In genomic region chr14:78537551-78537950, GRCm38 (mm10) we compare ENCODE assay signal across 8 mouse cellular contexts. TPM values are rescaled to one million over a fixed set of nuclear protein-coding genes. Genes with fewer than 3 reads are reported as not detected.
DNase-seq lines count a peak whose midpoint lies in the region; ATAC-seq and TF ChIP-seq lines count a peak whose summit lies in the region.

No protein-coding gene starts in this region.

- TF ChIP-seq CTCF in embryonic fibroblast, embryonic 13.5 days (IDR thresholded peaks at IDR 0.05; ENCODE audit: borderline replicate concordance, insufficient read depth, low read length), result no peak
- no peak for TF ChIP-seq CTCF in intestine, postnatal 0 days (IDR thresholded peaks at IDR 0.05; ENCODE audit: low read depth)

- 54% methylated on average over 6 of the region's 6 CpGs for WGBS in intestine, postnatal 0 days
- 56% methylated on average over 6 of the region's 6 CpGs for WGBS in liver, embryonic 15.5 days (ENCODE audit: insufficient replicate concordance)

- H3K27me3 ChIP-seq in intestine, postnatal 0 days (replicated peaks; ENCODE audit: control insufficient read depth, insufficient read depth, low read length), result no peaks in the 10 kb centered on the region
- no peaks in the 10 kb centered on the region for H3K27me3 ChIP-seq in liver, embryonic 15.5 days

- ATAC-seq in intestine, postnatal 0 days, result no peak
- ATAC-seq in liver, embryonic 15.5 days (ENCODE audit: insufficient read depth), result no peak
- ATAC-seq in megakaryocyte progenitor cell, adult 5-6 weeks (replicated peaks; ENCODE audit: poor library complexity), result no peak

- TF ChIP-seq POLR2A in embryonic fibroblast, embryonic 13.5 days (IDR thresholded peaks at IDR 0.05; ENCODE audit: low read depth, low read length), result no peak

- no peaks in the 10 kb centered on the region for H3K36me3 ChIP-seq in intestine, postnatal 0 days (ENCODE audit: control insufficient read depth, insufficient read depth)
- H3K36me3 ChIP-seq in liver, embryonic 15.5 days (replicated peaks), result no peaks in the 10 kb centered on the region

- peak overlapping the region; percentile 22 for H3K27ac ChIP-seq in embryonic fibroblast, embryonic 13.5 days (ENCODE audit: insufficient read depth, low read length)
- peak overlapping the region; percentile 92; the same call in 1 of the 2 replicates for H3K27ac ChIP-seq in intestine, postnatal 0 days (ENCODE audit: low read depth, low read length)
- H3K27ac ChIP-seq in liver, embryonic 15.5 days (replicated peaks), result 0 out of 2 replicates have a peak overlapping the region, but pooled peaks have one; percentile 89

- peak overlapping the region; percentile 83; the same call in 1 of the 2 replicates for H3K4me2 ChIP-seq in intestine, postnatal 0 days (replicated peaks; ENCODE audit: low read depth)
- peak overlapping the region; percentile 83 for H3K4me2 ChIP-seq in liver, embryonic 15.5 days

- DNase-seq in right cerebral cortex, adult 18-20 months, result peak; percentile 49
- DNase-seq in right cerebral cortex, postnatal 14 days, result no peak
- peak; percentile 53 for DNase-seq in telencephalon, adult 2 months (ENCODE audit: low read depth, low spot score)
- DNase-seq in embryo, embryonic 10 days (ENCODE audit: low spot score), result no peak

- H3K4me1 ChIP-seq in embryonic fibroblast, embryonic 13.5 days (ENCODE audit: control insufficient read depth, insufficient read depth, low read length), result peaks cover 4% of the 10 kb centered on the region
- 0 out of 2 replicates have a peak, but pooled peaks cover 3% of the 10 kb centered on the region for H3K4me1 ChIP-seq in intestine, postnatal 0 days (replicated peaks; ENCODE audit: control insufficient read depth, insufficient read depth, low read length)
- peaks cover 33% of the 10 kb centered on the region for H3K4me1 ChIP-seq in liver, embryonic 15.5 days (replicated peaks)

- no peak overlapping the region for H3K9ac ChIP-seq in intestine, postnatal 0 days (ENCODE audit: low read depth, low read length)
- no peak overlapping the region for H3K9ac ChIP-seq in liver, embryonic 15.5 days

- H3K4me3 ChIP-seq in embryonic fibroblast, embryonic 13.5 days (ENCODE audit: insufficient read depth, low read length), result no peak overlapping the region
- no peak overlapping the region for H3K4me3 ChIP-seq in intestine, postnatal 0 days (ENCODE audit: low read depth, low read length)
- no peak overlapping the region for H3K4me3 ChIP-seq in liver, embryonic 15.5 days (replicated peaks)

- H3K9me3 ChIP-seq in intestine, postnatal 0 days (ENCODE audit: control insufficient read depth), result no peaks in the 10 kb centered on the region
- H3K9me3 ChIP-seq in liver, embryonic 15.5 days (replicated peaks), result no peaks in the 10 kb centered on the region

RNA-seq across cellular contexts. Expression of gene Akap11, which starts 0.9 kb away (rescaled TPM):
- polyA plus RNA-seq in embryonic fibroblast, embryonic 13.5 days (2011; ENCODE audit: insufficient read length, low read depth, missing spikeins), result 59.1 and 60.4 TPM in 2 replicates
- polyA plus RNA-seq in intestine, postnatal 0 days (2015; fragmentation: Nextera tagmentation; extraction: Ambion mirVana), result 7.1 and 8.5 TPM in 2 replicates
- polyA plus RNA-seq in liver, embryonic 15.5 days (2015; fragmentation: Nextera tagmentation; extraction: Ambion mirVana), result 6.7 and 7.2 TPM in 2 replicates
- 40.7 and 40.8 TPM in 2 replicates for total RNA-seq in megakaryocyte progenitor cell, adult 5-6 weeks (2015)
- 37.4 and 48.8 TPM in 2 replicates for total RNA-seq in megakaryocyte progenitor cell, adult 5-6 weeks (2017)

Comparison
In these comparisons a context has a peak if more than half of its experiments do, and no peak if none do; other contexts are left out.
1. DNase-seq: peak in right cerebral cortex, adult 18-20 months (single experiment) and telencephalon, adult 2 months (single experiment); none in right cerebral cortex, postnatal 14 days (single experiment) and embryo, embryonic 10 days (single experiment).
2. H3K27ac ChIP-seq: peak in every context shown above with its lines; median percentile 92 in intestine, postnatal 0 days; 89 in liver, embryonic 15.5 days; 22 in embryonic fibroblast, embryonic 13.5 days.